Mouse (Mus musculus) cerebellum, postnatal 14 days (tissue): ENCODE results near the gene Cdh22.

ENCODE experiments used
- DNase-seq, 2 experiments: peaks; one replicate each; pipeline ENCODE4 v3.0.0; 2021; ENCODE audit warnings: mixed read lengths in 2 of 2

The Cdh22 gene

DNA sequence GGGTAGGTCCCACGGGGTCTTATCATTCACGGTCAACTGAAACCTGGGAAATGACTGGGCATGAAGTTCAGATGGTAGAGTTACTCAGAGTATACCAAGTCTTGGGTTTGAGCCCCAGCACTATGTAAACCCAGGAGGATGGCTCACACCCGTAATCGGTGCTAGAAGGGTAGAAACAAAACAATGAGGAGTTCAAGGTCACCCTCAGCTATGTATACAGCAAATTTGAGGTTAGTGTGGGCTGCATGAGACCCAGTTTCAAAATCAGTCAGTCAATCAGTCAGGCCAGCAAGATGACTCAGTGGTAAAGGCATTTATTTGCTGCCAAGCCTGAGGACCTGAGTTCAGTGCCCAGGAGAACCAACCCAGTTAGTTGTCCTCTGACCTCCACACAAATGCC, 27.6 kb downstream of the Cdh22 start:
- no peak for DNase-seq

DNA sequence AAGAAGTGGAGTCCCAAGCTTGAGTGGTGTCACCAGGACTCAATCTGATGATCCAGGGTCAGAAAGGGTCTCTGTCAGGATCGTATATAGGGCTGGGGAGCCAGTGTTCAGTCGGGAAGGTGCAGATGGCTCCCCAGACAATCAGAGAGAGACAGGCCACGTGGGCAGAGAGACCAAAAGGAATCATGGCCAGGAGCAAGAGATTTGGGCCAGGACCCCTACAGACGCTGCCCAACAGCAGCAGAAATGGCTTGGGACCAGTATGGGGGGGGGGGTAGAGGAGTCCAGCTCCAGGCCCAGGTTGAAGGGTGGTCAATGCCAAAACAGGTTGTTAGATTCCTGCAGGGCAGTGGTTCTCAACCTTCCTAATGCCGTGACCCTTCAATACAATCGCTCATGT, 29.2 kb downstream of the Cdh22 start:
- DNase-seq = peak; percentile 42 to 60

DNA sequence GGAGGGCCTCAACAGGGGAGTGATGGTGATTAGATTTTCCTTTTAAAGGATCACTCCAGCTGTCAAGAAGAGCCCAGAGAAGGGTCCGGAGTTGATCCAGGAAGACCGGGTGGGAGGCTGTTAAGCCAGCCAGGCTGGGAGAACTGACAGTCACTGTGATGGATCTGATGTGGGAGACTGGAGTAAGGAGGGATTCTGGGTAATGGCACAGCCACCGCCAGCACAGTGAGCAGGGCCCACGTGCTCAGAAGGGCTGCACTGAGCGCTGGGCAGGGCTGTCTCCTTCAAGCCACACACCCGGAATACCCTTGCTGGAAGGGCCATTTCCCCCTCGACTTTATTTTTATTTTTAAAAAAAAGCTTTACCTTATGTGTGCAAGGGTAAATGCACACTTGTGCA, 29.7 kb downstream of the Cdh22 start:
- DNase-seq = no peak

DNA sequence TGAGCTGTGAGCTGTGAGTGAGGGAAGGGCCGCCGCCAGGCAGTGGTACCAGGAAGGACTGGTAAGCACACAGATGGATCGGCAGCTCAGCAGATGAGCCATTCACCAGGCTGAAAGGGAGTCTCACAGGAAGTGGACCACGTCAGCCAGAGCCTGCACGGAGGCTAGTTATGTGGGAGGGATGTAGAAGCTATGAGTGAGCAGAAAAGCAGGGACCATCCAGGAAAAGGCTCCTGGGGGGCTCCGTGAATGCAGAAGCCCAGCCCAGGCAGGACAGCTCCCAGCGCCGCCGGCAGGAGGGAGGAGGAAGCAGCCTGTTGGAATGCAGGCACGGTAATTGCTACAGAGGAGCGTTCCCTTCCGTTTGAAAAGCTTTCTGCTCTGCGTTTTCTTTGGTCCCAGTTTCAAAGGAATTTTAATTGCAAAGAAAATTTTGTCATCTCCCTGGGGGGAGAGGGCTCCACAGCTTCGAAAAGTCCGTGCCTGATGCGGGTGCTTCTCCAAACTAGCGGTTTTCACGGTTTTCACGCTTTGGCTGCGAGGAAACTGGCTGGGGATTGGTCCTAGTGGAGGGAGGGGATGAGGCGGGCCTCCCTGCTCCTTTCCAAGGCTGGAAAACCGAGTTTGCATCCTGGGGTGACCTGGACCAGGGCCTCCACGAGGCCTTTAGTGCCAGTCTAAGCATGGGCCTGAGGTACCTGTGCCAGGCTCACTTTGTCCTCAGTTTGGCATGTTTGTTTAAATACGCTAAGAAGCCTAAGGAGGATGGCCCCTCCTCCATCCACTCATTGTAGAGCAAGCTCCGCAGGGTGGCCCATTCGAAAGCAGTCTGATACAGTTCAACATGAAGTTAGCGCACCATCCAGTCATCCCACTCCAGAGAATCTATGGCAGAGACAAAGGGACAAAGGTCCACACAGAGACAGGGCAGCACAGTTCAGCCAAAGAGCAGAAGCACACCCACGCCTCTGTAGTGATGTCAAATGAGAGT, 32.6 kb downstream of the Cdh22 start:
- DNase-seq = peak; percentile 58 to 67

DNA sequence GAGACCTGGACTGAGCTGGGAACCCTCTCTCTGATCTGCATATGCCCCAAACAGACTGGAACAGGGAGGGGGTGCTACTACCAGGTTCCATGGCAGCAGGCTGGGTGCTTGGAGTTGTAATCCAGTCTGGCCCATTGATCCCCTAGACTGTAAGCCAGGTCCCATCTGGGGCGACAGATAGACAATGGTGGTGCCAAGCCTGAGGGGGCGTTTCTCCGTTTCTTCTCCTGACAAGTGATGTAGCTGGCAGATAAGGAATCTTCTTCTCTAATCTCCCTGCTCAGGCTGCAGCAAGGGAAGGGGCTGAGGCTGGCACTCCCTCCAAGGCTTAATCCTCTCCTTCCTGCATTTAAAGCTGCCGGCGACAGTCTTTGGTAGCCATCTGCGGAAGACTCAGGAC, 37.1 kb downstream of the Cdh22 start:
- DNase-seq = no peak

- DNase-seq = peak in 1 of 2 experiments; percentile 46
Observed at GRCm38 (mm10) chr2:165195411-165196182, 39.1 kb downstream of the Cdh22 start.

GRCm38 (mm10) chr2:165191483-165191882, 43.2 kb downstream of the Cdh22 start:
- no peak for DNase-seq

GRCm38 (mm10) chr2:165189546-165189945, 45.1 kb downstream of the Cdh22 start:
- DNase-seq = no peak

- DNase-seq = no peak
Observed at GRCm38 (mm10) chr2:165187648-165188380, 46.8 kb downstream of the Cdh22 start.

GRCm38 (mm10) chr2:165184015-165184633, 50.5 kb downstream of the Cdh22 start:
- DNase-seq = peak; percentile 56 to 60

DNA sequence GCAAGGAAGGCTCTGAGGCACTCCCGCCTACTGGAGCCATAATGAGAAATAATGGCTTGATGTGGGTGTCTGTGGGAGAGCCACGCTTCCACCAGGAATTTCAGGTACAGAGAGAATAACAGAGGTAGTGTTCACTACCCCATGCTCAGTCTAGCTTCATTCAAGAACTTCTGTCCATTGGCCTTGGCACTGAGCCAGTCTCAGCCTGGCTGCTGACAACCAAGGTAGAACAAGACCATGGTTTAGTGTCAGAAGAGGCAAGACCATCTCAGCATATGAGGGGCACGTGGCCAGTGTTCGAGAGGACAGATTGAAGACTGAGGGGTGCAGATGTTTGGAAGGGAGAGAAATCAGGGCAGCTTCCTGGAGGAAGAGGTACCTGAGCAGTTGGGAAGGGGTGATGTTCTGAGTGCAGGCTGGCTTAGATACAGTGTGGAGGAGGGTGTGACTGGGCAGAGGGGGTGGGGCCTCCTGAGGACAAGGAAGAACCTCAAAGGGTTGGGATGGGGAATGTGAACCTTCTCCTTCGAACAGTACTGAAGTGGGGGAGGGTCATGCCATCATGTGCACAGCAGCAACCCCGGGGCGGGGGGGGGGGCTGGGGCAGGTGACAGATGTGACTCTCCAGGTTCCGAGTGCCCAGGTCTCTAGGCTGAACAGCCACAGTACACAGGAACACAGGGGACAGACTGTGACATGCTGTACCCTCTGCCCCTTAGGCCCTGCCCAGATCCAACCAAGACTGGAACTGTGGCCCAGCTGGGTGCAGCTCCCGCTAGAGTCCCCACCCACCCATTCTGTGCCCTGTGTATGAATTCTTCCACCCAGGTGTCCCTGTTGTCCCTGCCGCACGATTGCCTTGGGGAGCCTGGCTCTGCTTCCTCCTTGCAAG, 52.3 kb downstream of the Cdh22 start:
- DNase-seq = peak; percentile 45 to 54

DNA sequence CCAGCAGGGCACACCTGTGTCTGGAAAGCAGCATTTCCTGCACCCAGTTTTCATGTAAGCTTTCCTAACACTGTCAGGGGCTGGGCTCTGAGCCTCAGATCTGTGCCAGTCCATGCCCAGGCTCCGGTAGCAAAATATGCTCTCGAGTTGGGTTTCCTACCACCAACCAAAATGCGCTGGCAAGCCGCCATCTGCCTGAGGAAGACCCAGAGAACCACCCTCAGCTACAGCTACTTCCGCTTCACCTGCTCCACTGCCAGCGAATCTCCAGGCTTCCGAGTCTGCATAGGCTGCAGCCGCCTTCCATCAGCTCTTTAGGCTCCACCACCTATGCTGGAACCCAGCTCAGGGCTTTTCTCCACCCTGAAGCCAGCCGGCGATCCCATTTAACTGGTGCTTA, 55.4 kb downstream of the Cdh22 start:
- DNase-seq = peak; percentile 59 to 62

DNA sequence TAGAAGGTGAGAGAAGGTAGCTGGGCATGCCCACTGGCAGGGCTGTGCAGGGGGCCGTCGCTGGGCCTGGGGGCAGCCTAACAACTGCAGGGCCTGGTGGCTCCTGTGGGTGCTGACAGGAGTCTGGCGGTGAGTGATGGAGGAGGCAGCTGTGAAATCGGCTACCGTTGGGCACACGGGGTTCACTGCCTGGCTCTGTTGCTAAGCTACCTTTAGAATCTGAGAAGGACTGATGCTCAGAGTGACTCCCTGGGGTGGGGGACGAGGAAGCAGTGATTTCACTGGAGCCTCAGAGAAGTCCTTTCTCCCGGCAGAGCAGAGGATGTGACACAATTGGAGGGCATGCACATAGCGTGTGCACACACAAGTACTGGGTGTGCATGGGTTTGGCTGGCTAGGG, 57.7 kb downstream of the Cdh22 start:
- DNase-seq = no peak

DNA sequence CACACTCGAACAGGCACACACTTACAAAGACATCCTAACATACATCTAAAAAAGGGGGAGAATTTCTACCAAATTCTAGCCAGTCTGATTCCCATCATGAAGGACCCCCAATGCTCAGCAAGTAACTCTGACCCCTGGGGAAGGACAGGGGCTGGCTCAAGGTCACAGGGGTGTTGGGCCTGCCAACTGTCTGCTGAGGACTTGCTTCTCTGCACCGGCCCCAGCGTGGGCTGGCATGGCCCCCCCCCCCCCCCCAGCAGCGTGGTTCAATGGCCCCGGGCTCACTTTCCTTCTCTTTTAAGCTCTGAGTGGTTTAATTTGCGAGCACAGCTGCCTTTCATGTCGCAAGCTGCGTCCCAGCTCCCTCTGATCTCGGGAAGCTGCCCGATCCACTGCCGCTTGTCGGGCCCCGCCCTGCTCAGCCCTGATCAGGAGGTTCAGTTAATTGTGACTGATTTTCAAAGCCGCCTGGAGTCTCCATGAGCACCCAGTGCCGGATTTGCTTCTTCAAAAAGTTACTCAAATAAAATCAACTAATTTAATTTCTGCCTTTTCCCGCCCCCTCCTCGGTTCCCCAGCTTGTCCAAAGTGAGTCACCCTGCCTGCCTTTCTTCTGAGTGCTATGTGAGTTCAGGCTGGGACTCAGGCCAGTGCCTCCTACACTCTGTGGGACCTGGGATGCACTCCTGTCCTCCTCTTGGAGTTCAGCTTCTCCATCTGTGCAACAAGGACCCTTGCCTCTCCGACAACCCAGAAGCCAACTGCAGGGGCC, 67.8 kb downstream of the Cdh22 start:
- DNase-seq = no peak

- DNase-seq = no peak
Observed at GRCm38 (mm10) chr2:165162221-165162620, 72.4 kb downstream of the Cdh22 start.

- no peak for DNase-seq
Observed at GRCm38 (mm10) chr2:165160466-165160865, 74.2 kb downstream of the Cdh22 start.

- DNase-seq = no peak
Observed at GRCm38 (mm10) chr2:165159055-165159688, 75.5 kb downstream of the Cdh22 start.

DNA sequence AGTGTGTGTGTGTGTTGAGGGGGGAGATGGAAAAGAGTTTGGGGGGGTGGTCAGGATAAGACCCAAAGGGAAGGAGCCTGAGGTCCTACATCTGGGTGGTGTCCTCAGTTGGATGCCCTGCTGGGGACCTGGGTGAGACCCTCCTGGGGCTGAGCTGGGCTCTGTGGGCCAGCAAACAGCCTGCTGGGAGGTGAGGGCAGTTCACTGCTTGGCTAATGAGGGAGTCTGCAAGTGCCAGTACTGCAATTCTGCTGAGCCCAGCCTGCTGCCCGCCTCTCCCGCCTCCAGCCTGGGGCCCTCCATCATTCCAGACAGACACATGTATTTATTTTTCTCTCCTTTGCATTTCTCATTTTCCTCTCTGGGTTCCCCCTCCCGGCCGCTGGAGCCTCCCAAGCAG, 76.3 kb downstream of the Cdh22 start:
- DNase-seq = no peak

DNA sequence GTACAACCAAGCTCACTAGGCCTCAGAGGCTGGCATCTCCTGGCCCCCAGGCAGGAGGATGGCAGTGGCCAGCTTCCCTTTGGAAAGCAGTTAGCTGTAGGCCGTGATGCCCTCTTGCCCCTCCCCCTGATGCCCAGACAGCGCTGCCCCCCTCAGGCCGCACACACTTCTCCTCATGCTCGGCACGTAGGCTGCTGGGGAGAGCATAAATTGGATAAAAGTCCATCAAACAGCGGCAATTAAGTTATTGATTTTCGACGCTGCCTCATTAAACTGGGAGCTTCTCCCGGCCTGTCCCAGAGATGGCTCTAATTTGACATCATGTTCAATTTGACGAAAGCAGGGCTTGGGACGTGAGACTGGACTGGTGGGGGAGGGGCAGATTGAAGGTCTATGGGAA, 76.8 kb downstream of the Cdh22 start:
- DNase-seq = no peak

GRCm38 (mm10) chr2:165153006-165153405, 81.6 kb downstream of the Cdh22 start:
- peak; percentile 48 to 58 for DNase-seq
